Mouse (Mus musculus) spleen, postnatal 4 days (tissue): ENCODE data around the gene Iqschfp.

ENCODE experiments used
- DNase-seq, 2 experiments: peaks; one replicate each; pipeline ENCODE4 v3.0.0; 2022; ENCODE audit warnings: low spot score in 2 of 2

Gene Iqschfp

GRCm38 (mm10) chr3:68203934-68204467, 312.0 kb downstream of the Iqschfp start:
- no peak for DNase-seq

- no peak for DNase-seq
These were observed 318.4 kb downstream of the Iqschfp start for GRCm38 (mm10) chr3:68210422-68210821.

GRCm38 (mm10) chr3:68221452-68221851, 329.4 kb downstream of the Iqschfp start:
- no peak for DNase-seq

- DNase-seq: no peak
These were observed 347.9 kb downstream of the Iqschfp start for GRCm38 (mm10) chr3:68239887-68240286.

- no peak for DNase-seq
These were observed 351.2 kb downstream of the Iqschfp start for GRCm38 (mm10) chr3:68243239-68243638.

GRCm38 (mm10) chr3:68246154-68246553, 354.1 kb downstream of the Iqschfp start:
- DNase-seq: no peak

- DNase-seq: no peak
These were observed 358.6 kb downstream of the Iqschfp start for GRCm38 (mm10) chr3:68250589-68250988.

GRCm38 (mm10) chr3:68252335-68252734, 360.3 kb downstream of the Iqschfp start:
- DNase-seq: no peak

- DNase-seq: no peak
These were observed 370.3 kb downstream of the Iqschfp start for GRCm38 (mm10) chr3:68262304-68262703.

- no peak for DNase-seq
These were observed 375.9 kb downstream of the Iqschfp start for GRCm38 (mm10) chr3:68267905-68268304.

- DNase-seq: no peak
These were observed 377.2 kb downstream of the Iqschfp start for GRCm38 (mm10) chr3:68269251-68269650.

- DNase-seq: no peak
These were observed 378.2 kb downstream of the Iqschfp start for GRCm38 (mm10) chr3:68270246-68270645.

GRCm38 (mm10) chr3:68271457-68271856, 379.4 kb downstream of the Iqschfp start:
- no peak for DNase-seq

GRCm38 (mm10) chr3:68271881-68272280, 379.8 kb downstream of the Iqschfp start:
- DNase-seq: no peak

GRCm38 (mm10) chr3:68282844-68283594, 391.0 kb downstream of the Iqschfp start:
- no peak for DNase-seq

GRCm38 (mm10) chr3:68283595-68283991, 391.6 kb downstream of the Iqschfp start:
- no peak for DNase-seq

- no peak for DNase-seq
These were observed 392.5 kb downstream of the Iqschfp start for GRCm38 (mm10) chr3:68284500-68284899.

GRCm38 (mm10) chr3:68296752-68297151, 404.7 kb downstream of the Iqschfp start:
- DNase-seq: no peak

GRCm38 (mm10) chr3:68305647-68306046, 413.6 kb downstream of the Iqschfp start:
- DNase-seq: no peak

GRCm38 (mm10) chr3:68306726-68307125, 414.7 kb downstream of the Iqschfp start:
- DNase-seq: no peak

- no peak for DNase-seq
These were observed 433.5 kb downstream of the Iqschfp start for GRCm38 (mm10) chr3:68325575-68325974.

- no peak for DNase-seq
These were observed 440.5 kb downstream of the Iqschfp start for GRCm38 (mm10) chr3:68332515-68332914.

- DNase-seq: no peak
These were observed 443.5 kb downstream of the Iqschfp start for GRCm38 (mm10) chr3:68335501-68335900.

GRCm38 (mm10) chr3:68350624-68351023, 458.6 kb downstream of the Iqschfp start:
- DNase-seq: no peak
